Mouse (Mus musculus): ENCODE results near the gene Map1s. TPM values are rescaled to one million over a fixed set of nuclear protein-coding genes. Genes with fewer than 3 reads are reported as not detected.
"Not testable (repeated sequence)": the region's sequence is repeated elsewhere in the genome, so short reads cannot be mapped to it uniquely, and the experiment has no call there.

Map1s gene
- total and polyA plus RNA-seq, 2 experiments from 2014 or later = 59.1 to 87.7 TPM

DNA sequence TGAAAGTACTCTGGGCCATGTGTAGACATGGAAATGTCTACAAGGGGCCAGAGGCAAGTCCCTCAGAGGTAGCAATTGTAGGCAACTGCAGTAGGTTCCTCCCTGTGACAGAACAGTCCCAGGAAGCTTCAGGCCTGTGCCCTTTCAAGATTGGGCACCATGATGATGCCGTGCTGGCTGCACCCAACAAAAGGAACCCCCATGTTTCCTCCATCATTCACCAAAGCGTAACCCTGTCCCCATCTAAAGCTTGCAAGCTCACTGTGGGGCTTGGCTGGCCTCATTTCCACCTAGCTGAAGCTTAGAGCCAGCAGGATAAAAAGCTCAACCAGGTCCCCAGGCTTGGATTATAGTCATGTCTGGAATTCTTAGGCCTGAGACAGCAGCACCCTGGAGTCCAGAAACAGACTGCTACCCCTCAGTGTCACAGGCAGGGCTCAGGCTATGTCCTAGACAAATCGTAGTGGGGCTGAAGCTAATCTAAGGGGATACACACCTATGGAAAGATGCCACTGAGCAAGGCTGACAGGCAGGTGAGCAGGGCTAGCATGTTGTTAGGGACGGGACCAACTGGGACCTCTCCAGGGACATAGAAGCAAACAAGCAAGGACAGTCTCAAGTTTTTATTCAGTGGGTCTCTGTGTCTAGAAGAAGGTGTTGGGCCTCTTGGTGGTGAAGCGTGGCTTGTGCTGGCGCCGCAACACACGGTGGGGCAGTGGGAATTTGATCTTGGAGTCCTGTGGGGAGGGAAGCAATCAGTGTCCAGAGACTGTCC is 10.8 kb upstream of the Map1s start:
- peaks cover 20% of the 10 kb centered on the region for H3K27me3 ChIP-seq (ENCODE audit: insufficient read depth, low read length)
- TF ChIP-seq CTCF (IDR thresholded peaks at IDR 0.05) = no peak

DNA sequence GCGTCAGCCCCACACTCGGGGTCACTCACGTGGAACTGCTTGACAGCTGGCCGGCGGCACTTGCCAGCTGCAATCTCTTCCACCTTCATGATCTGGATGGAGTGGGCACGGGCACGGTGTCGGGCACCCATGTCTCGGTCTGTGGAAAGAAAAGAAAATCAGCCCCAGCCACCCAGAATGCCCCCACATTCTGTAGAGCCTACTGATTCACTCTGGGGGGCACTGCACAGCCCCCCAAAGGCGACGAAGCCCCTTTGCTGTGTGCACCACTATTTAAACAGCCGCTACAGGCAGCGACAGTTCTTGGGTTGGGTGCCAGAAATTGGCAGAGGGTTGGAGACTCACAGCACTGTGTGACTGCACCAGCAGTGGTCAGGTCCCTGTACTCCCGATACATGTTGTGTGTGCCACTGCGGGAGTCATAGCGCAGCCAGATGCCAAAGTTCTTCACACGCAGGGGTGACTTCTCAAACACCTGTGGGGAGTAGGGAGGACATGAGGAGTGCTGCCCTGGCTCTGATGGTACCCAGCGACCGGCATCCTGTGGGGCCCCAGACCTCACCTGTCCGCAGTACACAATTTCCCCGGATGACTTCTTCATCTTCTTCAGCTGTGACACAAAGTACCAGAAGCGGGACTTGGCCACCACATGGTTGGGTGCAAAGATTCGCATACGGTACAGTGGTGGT is 10.0 kb upstream of the Map1s start:
- ATAC-seq (ENCODE audit: low FRiP score); DNase-seq (ENCODE audit: low spot score); H3K9ac ChIP-seq (replicated peaks; ENCODE audit: low read length, poor library complexity, severe bottlenecking); H3K4me1 ChIP-seq (ENCODE audit: insufficient read depth, low read length); H3K27ac ChIP-seq (ENCODE audit: low read depth, low read length); H3K9me3 ChIP-seq (ENCODE audit: low read length): not testable (repeated sequence)
- H3K4me2 ChIP-seq (ENCODE audit: low read depth, low read length, poor library complexity, severe bottlenecking) = peak overlapping the region; percentile 82
- peaks cover 21% of the 10 kb centered on the region for H3K36me3 ChIP-seq (ENCODE audit: insufficient read depth, low read length)
- WGBS = 81% methylated on average over 22 of the region's 24 CpGs
- H3K4me3 ChIP-seq (ENCODE audit: low read depth, low read length) = 0 out of 2 replicates have a peak overlapping the region, but pooled peaks have one; percentile 67
- H3K27me3 ChIP-seq (ENCODE audit: insufficient read depth, low read length) = peaks cover 20% of the 10 kb centered on the region

More for the DNA sequence above, 10.8 kb upstream of the Map1s start:
- Histone ChIP-seq H3K36me3 (ENCODE audit: insufficient read depth, low read length) (peaks cover 21% of the 10 kb centered on the region), H3K4me3 (ENCODE audit: low read depth, low read length) (no peak overlapping the region), H3K4me2 (ENCODE audit: low read depth, low read length, poor library complexity, severe bottlenecking) (no peak overlapping the region), H3K27ac (ENCODE audit: low read depth, low read length) (no peak overlapping the region), H3K9ac (replicated peaks; ENCODE audit: low read length, poor library complexity, severe bottlenecking) (no peak overlapping the region), H3K9me3 (ENCODE audit: low read length) (no peaks in the 10 kb centered on the region), H3K4me1 (ENCODE audit: insufficient read depth, low read length) (0 out of 2 replicates have a peak, but pooled peaks cover 2% of the 10 kb centered on the region)
- DNase-seq (ENCODE audit: low spot score) (no peak), ATAC-seq (ENCODE audit: low FRiP score) (no peak)
- WGBS = 83% methylated on average over 8 of the region's 8 CpGs

DNA sequence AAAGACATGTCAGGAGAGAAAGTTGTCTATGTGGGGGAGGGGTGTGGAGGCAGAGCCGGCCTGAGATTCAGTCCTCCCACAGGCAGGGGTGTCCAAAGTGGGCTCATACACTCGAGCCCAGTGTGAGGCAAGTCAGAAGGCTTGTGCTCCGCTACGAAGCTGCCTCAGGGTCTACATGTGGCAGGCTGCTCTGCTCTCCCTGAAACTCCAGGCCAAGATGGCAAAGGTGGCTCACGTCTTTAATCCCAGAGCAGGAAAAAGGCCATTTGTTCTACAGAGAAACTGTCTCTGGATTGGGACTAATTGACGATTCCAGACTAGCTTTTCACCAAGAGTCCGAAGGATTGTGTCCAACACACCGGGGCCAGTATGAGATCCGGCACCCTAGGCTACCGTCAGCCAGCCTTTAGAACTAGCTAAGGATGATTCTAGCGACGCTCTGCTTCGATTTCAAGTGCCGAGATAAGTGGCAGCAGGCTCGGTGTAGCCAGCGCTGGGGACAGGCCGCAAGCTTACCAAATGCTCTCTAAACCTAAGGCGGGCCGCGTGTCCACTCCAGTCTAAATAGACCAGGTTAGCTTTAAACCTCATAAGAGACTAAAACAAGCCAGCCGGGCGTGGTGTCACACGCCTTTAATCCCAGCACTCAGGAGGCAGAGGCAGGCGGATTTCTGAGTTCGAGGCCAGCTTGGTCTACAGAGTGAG is 9.3 kb upstream of the Map1s start:
- no peak for TF ChIP-seq CTCF (IDR thresholded peaks at IDR 0.05)
- DNase-seq (ENCODE audit: low spot score) (no peak), ATAC-seq (ENCODE audit: low FRiP score) (no peak)
- H3K36me3 ChIP-seq (ENCODE audit: insufficient read depth, low read length) = peaks cover 21% of the 10 kb centered on the region
- H3K9ac ChIP-seq (replicated peaks; ENCODE audit: low read length, poor library complexity, severe bottlenecking) = peak overlapping the region; percentile 86
- H3K9me3 ChIP-seq (ENCODE audit: low read length) = no peaks in the 10 kb centered on the region
- 0 out of 2 replicates have a peak, but pooled peaks cover 2% of the 10 kb centered on the region for H3K4me1 ChIP-seq (ENCODE audit: insufficient read depth, low read length)
- H3K4me2 ChIP-seq (ENCODE audit: low read depth, low read length, poor library complexity, severe bottlenecking) = peak overlapping the region; percentile 82
- H3K27me3 ChIP-seq (ENCODE audit: insufficient read depth, low read length) = peaks cover 16% of the 10 kb centered on the region
- peak overlapping the region; percentile 67 for H3K4me3 ChIP-seq (ENCODE audit: low read depth, low read length)
- peak overlapping the region; percentile 74; the same call in 1 of the 2 replicates for H3K27ac ChIP-seq (ENCODE audit: low read depth, low read length)
- 4% methylated on average over 25 of the region's 25 CpGs for WGBS

DNA sequence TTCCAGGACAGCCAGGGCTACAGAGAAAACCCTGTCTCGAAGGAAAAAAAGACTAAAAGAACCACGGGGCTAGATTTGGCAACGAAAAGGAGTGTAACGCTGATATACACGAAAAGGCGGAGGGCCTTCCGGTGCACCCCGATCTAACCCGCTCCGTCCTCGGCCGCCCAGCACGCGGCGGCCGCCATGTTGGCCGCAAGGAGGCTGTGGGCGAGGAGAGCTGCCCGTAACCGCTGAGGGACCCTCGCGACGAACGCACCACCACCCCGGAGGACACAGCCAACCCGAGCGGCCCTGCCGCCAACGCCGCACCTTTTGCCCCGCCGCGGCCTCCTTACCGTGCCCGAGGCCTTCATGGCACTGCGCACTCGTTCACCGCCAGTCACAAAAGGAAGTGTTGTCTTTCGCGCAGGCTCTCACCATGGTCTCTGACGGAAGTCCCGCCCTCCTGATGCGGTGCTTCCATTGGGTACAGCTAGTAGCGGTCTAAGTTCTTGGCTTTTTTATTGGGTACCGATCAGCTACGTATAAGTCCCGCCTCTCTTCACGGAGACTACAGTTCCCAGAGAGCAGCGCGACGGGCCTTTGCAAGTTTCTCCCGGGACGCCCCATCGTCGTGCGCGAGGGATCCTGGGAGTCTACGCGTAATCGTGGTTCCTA is 8.6 kb upstream of the Map1s start, which contains the start of gene Rpl18a:
Rpl18a (minus strand) TSS at position 392 of the 660 bp plus-strand sequence.
- peak within 1 kb of the TSS; percentile 74 for H3K27ac ChIP-seq (ENCODE audit: low read depth, low read length)
- peak within 1 kb of the TSS; percentile 67 for H3K4me3 ChIP-seq (ENCODE audit: low read depth, low read length)
- no peaks in the 10 kb centered on the region for H3K9me3 ChIP-seq (ENCODE audit: low read length)
- under 1% methylated on average over 60 of the region's 60 CpGs for WGBS
- DNase-seq (ENCODE audit: low spot score) (peak; percentile 100), ATAC-seq (ENCODE audit: low FRiP score) (peak; percentile 97)
- peak within 1 kb of the TSS; percentile 86 for H3K9ac ChIP-seq (replicated peaks; ENCODE audit: low read length, poor library complexity, severe bottlenecking)
- 0 out of 2 replicates have a peak, but pooled peaks cover 2% of the 10 kb centered on the region for H3K4me1 ChIP-seq (ENCODE audit: insufficient read depth, low read length)
- TF ChIP-seq CTCF (IDR thresholded peaks at IDR 0.05) = 0 out of 2 replicates have a peak, but pooled peaks have one; percentile 20
- peaks cover 9% of the 10 kb centered on the region for H3K27me3 ChIP-seq (ENCODE audit: insufficient read depth, low read length)
- peak within 1 kb of the TSS; percentile 82 for H3K4me2 ChIP-seq (ENCODE audit: low read depth, low read length, poor library complexity, severe bottlenecking)
- peaks cover 21% of the 10 kb centered on the region for H3K36me3 ChIP-seq (ENCODE audit: insufficient read depth, low read length)

DNA sequence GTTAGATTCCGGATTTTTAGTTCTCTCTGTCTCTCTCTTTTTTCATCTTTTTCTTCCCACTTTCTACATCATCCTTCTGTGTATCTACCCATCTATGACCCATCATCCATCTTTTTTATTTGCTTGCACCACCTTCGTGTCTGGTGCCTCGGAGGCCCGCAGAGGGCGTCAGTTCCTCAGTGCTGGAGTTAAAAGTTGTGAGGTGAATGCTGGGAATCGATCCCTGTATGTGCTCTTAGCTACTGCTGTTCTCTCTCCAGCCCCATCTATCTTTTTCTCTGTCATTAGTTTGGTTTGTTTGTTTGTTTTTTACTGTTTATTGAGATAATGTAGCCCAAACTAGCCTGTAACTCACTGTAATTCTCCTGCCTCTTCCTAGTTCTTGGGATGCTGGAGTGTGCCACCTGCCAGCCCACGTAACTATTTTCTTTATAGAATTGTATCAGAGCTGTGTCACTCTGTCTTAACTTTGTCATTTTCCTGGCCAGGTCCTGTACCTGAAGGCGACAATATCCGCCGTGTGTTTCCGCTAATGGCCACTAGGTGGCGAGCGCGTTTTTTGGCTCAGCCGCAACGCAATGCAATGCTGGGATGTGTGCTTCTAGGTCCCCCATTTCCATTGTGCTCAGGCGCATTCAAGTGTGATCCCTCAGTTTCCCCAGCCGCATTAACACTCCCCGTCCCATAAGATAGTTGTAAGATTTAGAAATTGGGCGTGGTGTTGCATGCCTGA is 7.9 kb upstream of the Map1s start:
- Histone ChIP-seq H3K4me1 (ENCODE audit: insufficient read depth, low read length) (0 out of 2 replicates have a peak, but pooled peaks cover 2% of the 10 kb centered on the region), H3K4me3 (ENCODE audit: low read depth, low read length) (peak overlapping the region; percentile 67), H3K27me3 (ENCODE audit: insufficient read depth, low read length) (peaks cover 10% of the 10 kb centered on the region), H3K9me3 (ENCODE audit: low read length) (no peaks in the 10 kb centered on the region), H3K27ac (ENCODE audit: low read depth, low read length) (peak overlapping the region; percentile 51), H3K4me2 (ENCODE audit: low read depth, low read length, poor library complexity, severe bottlenecking) (peak overlapping the region; percentile 60), H3K9ac (replicated peaks; ENCODE audit: low read length, poor library complexity, severe bottlenecking) (peak overlapping the region; percentile 44; the same call in 1 of the 2 replicates), H3K36me3 (ENCODE audit: insufficient read depth, low read length) (peaks cover 20% of the 10 kb centered on the region)
- ATAC-seq (ENCODE audit: low FRiP score) (peak; percentile 61), DNase-seq (ENCODE audit: low spot score) (peak; percentile 84)
- peak; percentile 95 for TF ChIP-seq CTCF (IDR thresholded peaks at IDR 0.05)
- under 1% methylated on average over 20 of the region's 20 CpGs for WGBS
